Mouse (Mus musculus) heart, adult 2 months (tissue): ENCODE measurements at regions not wholly inside any gene's neighbourhood (a gene's known extent, or its start where the extent isn't known, plus 50 kb on each side); places are given as distances from the start of the nearest gene placed in this dataset.

ENCODE experiments used
- DNase-seq, 2 experiments: peaks; one replicate each; pipeline ENCODE4 v3.0.0; 2021
- H3K27ac ChIP-seq: fragments of 200-600 bp; 2 replicates; pipeline ENCODE4 v1.8.1; 2022
- H3K27me3 ChIP-seq: fragments of 200-500 bp; 2 replicates; pipeline ENCODE4 v1.6.1; 2012; ENCODE audit warnings: mild to moderate bottlenecking, low read length, inconsistent platforms, mixed read lengths; ENCODE audit not compliant: control insufficient read depth, insufficient read depth
- H3K36me3 ChIP-seq: fragments of 200-500 bp; 2 replicates; pipeline ENCODE4 v1.6.1; 2012; ENCODE audit warnings: low read length, inconsistent platforms; ENCODE audit not compliant: control insufficient read depth, insufficient read depth
- H3K4me1 ChIP-seq: fragments of 200-500 bp; 2 replicates; pipeline ENCODE4 v1.6.1; 2011; ENCODE audit warnings: low read length; ENCODE audit not compliant: control insufficient read depth, insufficient read depth
- H3K4me3 ChIP-seq: fragments of 200-600 bp; 2 replicates; pipeline ENCODE4 v1.8.1; 2022
- H3K79me2 ChIP-seq: fragments of 200-500 bp; replicated peaks from 2 replicates; pipeline ENCODE4 v1.6.1; 2012; ENCODE audit warnings: mild to moderate bottlenecking, inconsistent platforms, low read length, moderate library complexity, mixed read lengths; ENCODE audit not compliant: control insufficient read depth, insufficient read depth
- H3K9ac ChIP-seq: fragments of 200-500 bp; 2 replicates; pipeline ENCODE4 v1.6.1; 2012; ENCODE audit warnings: low read depth, mild to moderate bottlenecking, control low read depth, inconsistent platforms, low read length, mixed read lengths
- CTCF ChIP-seq: fragments of 200-600 bp; IDR thresholded peaks from 2 replicates; pipeline ENCODE4 v1.8.1; 2022; ENCODE audit warnings: antibody characterized with exemption, mild to moderate bottlenecking, moderate library complexity
- EP300 ChIP-seq: fragments of 200-500 bp; IDR thresholded peaks from 2 replicates; pipeline ENCODE4 v1.6.1; 2011; ENCODE audit warnings: low read depth, low read length, control low read depth; ENCODE audit not compliant: insufficient read depth
- POLR2A ChIP-seq: fragments of 200-500 bp; IDR thresholded peaks from 2 replicates; pipeline ENCODE4 v1.6.1; 2011; ENCODE audit warnings: mild to moderate bottlenecking, low read depth, low read length, control low read depth; ENCODE audit not compliant: insufficient read depth
- WGBS: fragments of 180-500 bp; shearing (Covaris S2); methylation state at CpG from one replicate; pipeline ENCODE4 v1.1.7; 2018; 5-methylcytosine and 5-hydroxymethylcytosine counted together
- intact Hi-C: fragments of 180-260 bp; cut with DNase I; formaldehyde crosslinking; loops from one replicate; pipeline ENCODE4 v1.15.1; 2025

DNA sequence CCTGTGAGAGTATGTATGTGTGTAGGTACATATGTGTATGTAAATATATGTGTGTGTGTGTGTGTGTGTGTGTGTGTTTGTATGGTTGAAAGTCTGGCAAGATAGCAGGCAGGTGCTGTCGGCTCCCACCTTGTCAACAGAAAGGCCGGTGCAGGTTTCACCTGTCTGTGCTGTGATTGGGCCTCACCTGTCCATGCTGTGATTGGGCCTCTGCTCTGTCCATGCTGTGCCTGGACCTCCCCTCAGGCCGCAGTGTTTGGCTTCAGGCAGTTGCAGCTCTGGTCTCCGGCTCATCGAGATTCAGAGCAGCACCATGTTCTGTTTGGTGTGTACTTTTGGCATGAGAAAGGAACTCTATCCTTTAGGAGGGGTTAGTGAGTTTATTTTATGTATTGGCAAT, 170.0 kb upstream of the A230072I06Rik start:
- TF ChIP-seq EP300 (no peak), POLR2A (no peak), CTCF (no peak)
- DNase-seq = no peak
- Histone ChIP-seq H3K79me2 (no peaks in the 10 kb centered on the region), H3K4me3 (no peak overlapping the region), H3K9ac (no peak overlapping the region), H3K4me1 (no peaks in the 10 kb centered on the region), H3K36me3 (no peaks in the 10 kb centered on the region), H3K27me3 (no peaks in the 10 kb centered on the region), H3K27ac (no peak overlapping the region)
- intact Hi-C loops = no loop called here
- WGBS = 76% methylated on average over 5 of the region's 5 CpGs

DNA sequence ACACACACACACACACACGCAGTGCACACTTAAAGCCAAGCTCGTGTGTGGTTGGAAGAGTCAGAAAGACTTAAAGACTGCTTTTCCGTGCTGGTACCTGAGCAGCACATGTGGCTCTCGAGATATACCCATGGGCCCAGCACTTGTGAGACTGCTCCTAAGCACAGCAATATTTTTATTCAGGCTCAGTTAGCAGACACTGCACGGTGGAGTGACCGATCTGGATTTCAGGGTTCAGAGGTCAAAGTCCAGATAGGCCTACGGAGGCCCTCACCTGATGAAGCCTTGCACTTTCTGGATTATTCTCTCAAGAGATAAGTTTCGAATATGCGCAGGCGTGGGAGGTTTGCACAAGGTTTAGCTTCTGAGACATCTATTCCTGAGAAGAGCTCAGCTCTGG, 167.0 kb upstream of the A230072I06Rik start:
- Histone ChIP-seq H3K79me2 (no peaks in the 10 kb centered on the region), H3K4me3 (no peak overlapping the region), H3K36me3 (no peaks in the 10 kb centered on the region), H3K27ac (no peak overlapping the region), H3K4me1 (no peaks in the 10 kb centered on the region), H3K27me3 (no peaks in the 10 kb centered on the region), H3K9ac (no peak overlapping the region)
- no peak for DNase-seq
- intact Hi-C loops = no loop called here
- TF ChIP-seq CTCF = no peak
- TF ChIP-seq POLR2A = no peak
- TF ChIP-seq EP300 = no peak
- 80% methylated on average over 10 of the region's 10 CpGs for WGBS

DNA sequence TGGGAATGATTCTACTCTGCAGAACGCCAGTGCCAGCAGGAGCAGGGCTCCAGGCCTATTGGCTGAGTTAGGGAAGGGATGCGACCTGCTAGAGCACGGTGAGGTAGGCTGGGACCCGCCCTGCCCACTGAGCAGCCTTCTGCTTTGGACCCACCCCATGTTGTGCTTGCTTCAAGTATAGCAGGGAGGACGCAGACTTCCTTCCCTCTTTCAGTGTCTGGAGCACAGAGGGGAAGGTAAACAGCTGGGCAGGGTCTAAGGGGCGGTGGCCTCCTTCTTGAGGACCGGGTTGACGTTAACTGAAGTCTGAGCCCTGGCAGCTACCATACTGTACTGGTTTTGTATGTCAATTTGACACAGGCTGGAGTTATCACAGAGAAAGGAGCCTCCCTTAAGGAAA, 165.6 kb upstream of the A230072I06Rik start:
- Histone ChIP-seq H3K27me3 (no peaks in the 10 kb centered on the region), H3K27ac (no peak overlapping the region), H3K36me3 (no peaks in the 10 kb centered on the region), H3K4me1 (no peaks in the 10 kb centered on the region), H3K4me3 (no peak overlapping the region), H3K79me2 (no peaks in the 10 kb centered on the region), H3K9ac (no peak overlapping the region)
- DNase-seq = no peak
- WGBS = 41% methylated on average over 8 of the region's 8 CpGs
- no peak for TF ChIP-seq CTCF
- TF ChIP-seq EP300 = no peak
- no peak for TF ChIP-seq POLR2A
- intact Hi-C loops = no loop called here

DNA sequence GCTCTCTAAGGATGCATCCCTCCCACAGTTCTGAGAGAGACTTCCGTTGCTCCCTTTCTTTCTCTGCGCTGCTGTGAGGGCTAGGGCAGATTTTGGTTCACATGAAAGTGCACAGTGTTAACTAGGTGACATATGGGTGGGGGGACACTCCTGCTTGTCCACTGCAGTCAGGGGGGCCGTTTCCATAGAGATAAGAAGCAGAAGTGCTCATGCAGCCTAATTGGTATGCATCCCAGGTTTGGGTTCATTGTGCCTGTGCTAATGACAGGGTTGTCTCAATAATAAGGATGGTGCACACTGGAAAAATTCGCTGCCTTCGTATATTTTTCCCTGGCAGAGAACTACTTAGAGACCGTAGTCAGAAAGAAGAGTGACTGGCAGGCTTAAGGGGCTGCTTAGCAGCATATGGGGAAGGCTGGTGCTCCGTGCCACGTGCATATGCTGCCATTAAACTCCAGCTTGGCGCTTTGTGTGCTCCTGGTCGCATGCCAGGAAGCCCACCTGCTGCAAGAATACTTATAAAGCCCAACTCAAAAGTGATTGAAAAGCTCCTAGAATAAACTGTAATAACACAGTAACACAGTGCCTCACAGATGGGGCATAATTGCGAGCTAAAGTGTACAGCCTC, 152.1 kb upstream of the A230072I06Rik start:
- no peaks in the 10 kb centered on the region for H3K36me3 ChIP-seq
- no peak overlapping the region for H3K27ac ChIP-seq
- TF ChIP-seq CTCF (no peak), EP300 (no peak), POLR2A (no peak)
- no peak for DNase-seq
- 65% methylated on average over 11 of the region's 11 CpGs for WGBS
- intact Hi-C loops = no loop called here
- H3K4me3 ChIP-seq = no peak overlapping the region
- no peaks in the 10 kb centered on the region for H3K79me2 ChIP-seq
- no peaks in the 10 kb centered on the region for H3K4me1 ChIP-seq
- H3K9ac ChIP-seq = no peak overlapping the region
- H3K27me3 ChIP-seq = no peaks in the 10 kb centered on the region; the same call in 1 of the 2 replicates

DNA sequence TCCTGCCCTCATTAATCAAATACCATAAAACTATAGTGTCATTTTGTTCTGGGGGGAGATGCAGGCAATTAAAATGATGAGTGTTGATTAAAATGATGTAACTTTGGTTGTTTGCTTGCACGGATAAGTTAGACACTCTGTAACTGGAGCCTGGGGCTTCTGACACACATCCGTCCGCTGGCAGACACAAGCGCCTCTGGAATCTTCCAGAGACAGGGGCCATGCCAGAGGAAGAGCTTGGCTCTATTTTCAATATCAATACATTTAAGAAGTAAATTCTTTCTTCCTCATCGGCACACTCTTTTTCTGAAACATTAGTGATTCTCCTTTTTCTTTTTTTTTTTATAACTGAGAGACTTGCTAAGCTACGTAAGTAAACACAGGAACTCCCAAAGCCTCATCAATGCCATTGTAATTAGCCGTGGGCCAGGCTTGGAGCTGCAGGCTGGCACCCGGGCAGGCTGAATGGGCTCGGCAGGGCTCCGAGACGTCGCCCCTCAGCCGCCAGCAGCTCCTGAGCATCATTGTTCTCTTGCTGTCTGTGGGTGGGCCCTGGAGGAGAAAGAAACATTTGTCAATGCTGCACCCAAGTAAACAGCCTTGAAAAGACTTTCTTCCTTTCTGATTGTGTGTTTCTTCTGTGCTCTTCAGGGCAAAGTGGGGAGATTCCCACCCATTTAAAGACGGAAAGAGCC, 151.4 kb upstream of the A230072I06Rik start:
- intact Hi-C loops = no loop called here
- no peak for TF ChIP-seq CTCF
- no peak for TF ChIP-seq EP300
- no peak for TF ChIP-seq POLR2A
- WGBS = 56% methylated on average over 14 of the region's 14 CpGs
- no peaks in the 10 kb centered on the region for H3K36me3 ChIP-seq
- H3K27ac ChIP-seq = no peak overlapping the region
- peaks cover 2% of the 10 kb centered on the region; the same call in 1 of the 2 replicates for H3K27me3 ChIP-seq
- no peak overlapping the region for H3K9ac ChIP-seq
- DNase-seq = no peak
- H3K4me3 ChIP-seq = no peak overlapping the region
- H3K79me2 ChIP-seq = no peaks in the 10 kb centered on the region
- H3K4me1 ChIP-seq = no peaks in the 10 kb centered on the region

DNA sequence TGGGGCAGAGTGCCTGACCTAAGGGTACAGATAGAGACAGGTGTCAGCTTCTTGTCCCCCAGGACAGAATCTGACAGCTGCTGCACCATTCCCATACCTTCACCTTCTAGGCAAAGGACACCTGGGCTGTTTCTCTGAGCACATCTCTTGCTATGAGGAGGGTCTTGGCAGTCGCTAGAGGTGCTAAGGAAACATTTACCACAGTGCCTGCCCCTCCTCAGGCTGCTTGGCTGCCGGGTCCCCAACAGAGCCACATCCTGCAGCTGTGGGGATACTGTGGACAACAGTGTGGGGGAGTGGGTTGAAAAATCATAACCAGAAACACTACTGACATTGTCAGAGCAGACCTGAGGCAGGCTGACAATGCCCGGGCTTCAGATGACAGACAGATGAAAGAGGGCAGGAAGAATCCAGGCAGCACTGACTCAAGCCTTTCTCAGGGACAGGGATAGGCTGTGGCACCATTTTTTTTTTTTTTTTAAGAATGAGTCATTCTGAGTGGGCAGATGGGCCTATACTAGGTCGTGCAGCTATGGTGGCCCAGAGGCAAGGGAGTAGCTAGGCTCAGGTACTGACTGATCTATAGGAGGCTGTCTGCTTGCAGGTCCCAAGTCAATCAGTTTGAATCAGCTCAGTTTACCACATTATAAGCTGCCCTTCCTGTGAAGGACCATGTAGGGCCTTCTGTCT, 150.7 kb upstream of the A230072I06Rik start:
- H3K36me3 ChIP-seq = no peaks in the 10 kb centered on the region
- H3K27ac ChIP-seq = no peak overlapping the region
- peaks cover 3% of the 10 kb centered on the region; the same call in 1 of the 2 replicates for H3K27me3 ChIP-seq
- no peaks in the 10 kb centered on the region for H3K4me1 ChIP-seq
- H3K79me2 ChIP-seq = no peaks in the 10 kb centered on the region
- H3K9ac ChIP-seq = no peak overlapping the region
- TF ChIP-seq EP300 (no peak), CTCF (no peak), POLR2A (no peak)
- 39% methylated on average over 4 of the region's 4 CpGs for WGBS
- no peak for DNase-seq
- intact Hi-C loops = no loop called here
- no peak overlapping the region for H3K4me3 ChIP-seq
